Mouse (Mus musculus) midbrain, embryonic 10.5 days (tissue): ENCODE data around the gene Mip. TPM values are rescaled to one million over a fixed set of nuclear protein-coding genes. Genes with fewer than 3 reads are reported as not detected.
A peak's percentile ranks its signal among the peaks of the same experiment; 100 is the strongest.
"Not testable (repeated sequence)": the region's sequence is repeated elsewhere in the genome, so short reads cannot be mapped to it uniquely, and the experiment has no call there.

Experiments
- DNase-seq: peaks from one replicate; pipeline ENCODE4 v3.0.0-alpha.2; 2017; ENCODE audit warnings: low spot score
- H3K27ac ChIP-seq: fragments of 300-500 bp; sonication (generic); replicated peaks from 2 replicates; pipeline ENCODE4 v1.5.1; 2016; ENCODE audit warnings: mild to moderate bottlenecking
- H3K27me3 ChIP-seq: fragments of 300-500 bp; sonication (generic); 2 replicates; pipeline ENCODE4 v1.6.1; 2016; ENCODE audit warnings: low read depth, mild to moderate bottlenecking; ENCODE audit not compliant: poor library complexity, severe bottlenecking
- H3K36me3 ChIP-seq: fragments of 300-500 bp; sonication (generic); 2 replicates; pipeline ENCODE4 v1.6.1; 2016; ENCODE audit warnings: mild to moderate bottlenecking, moderate library complexity
- H3K4me1 ChIP-seq: fragments of 300-500 bp; sonication (generic); 2 replicates; pipeline ENCODE4 v1.6.1; 2016
- H3K4me3 ChIP-seq: fragments of 300-500 bp; sonication (generic); 2 replicates; pipeline ENCODE4 v1.5.1; 2016; ENCODE audit warnings: mild to moderate bottlenecking, moderate library complexity
- H3K9me3 ChIP-seq: fragments of 300-500 bp; sonication (generic); replicated peaks from 2 replicates; pipeline ENCODE4 v1.6.1; 2016; ENCODE audit warnings: mild to moderate bottlenecking
- WGBS: fragments of 180-500 bp; shearing (Covaris S2); methylation state at CpG from one replicate; pipeline ENCODE4 v1.1.7; 2016; 5-methylcytosine and 5-hydroxymethylcytosine counted together
- polyA plus RNA-seq: library from polyadenylated mRNA; unstranded; fragments of >200 nt; fragmentation: Nextera tagmentation; extraction: Ambion mirVana; gene quantifications from 2 replicates; pipeline ENCODE4 v1.2.1, GENCODE M21; 2016

The Mip gene
- polyA plus RNA-seq, 1 experiment from 2014 or later, result 0.21 TPM

DNA sequence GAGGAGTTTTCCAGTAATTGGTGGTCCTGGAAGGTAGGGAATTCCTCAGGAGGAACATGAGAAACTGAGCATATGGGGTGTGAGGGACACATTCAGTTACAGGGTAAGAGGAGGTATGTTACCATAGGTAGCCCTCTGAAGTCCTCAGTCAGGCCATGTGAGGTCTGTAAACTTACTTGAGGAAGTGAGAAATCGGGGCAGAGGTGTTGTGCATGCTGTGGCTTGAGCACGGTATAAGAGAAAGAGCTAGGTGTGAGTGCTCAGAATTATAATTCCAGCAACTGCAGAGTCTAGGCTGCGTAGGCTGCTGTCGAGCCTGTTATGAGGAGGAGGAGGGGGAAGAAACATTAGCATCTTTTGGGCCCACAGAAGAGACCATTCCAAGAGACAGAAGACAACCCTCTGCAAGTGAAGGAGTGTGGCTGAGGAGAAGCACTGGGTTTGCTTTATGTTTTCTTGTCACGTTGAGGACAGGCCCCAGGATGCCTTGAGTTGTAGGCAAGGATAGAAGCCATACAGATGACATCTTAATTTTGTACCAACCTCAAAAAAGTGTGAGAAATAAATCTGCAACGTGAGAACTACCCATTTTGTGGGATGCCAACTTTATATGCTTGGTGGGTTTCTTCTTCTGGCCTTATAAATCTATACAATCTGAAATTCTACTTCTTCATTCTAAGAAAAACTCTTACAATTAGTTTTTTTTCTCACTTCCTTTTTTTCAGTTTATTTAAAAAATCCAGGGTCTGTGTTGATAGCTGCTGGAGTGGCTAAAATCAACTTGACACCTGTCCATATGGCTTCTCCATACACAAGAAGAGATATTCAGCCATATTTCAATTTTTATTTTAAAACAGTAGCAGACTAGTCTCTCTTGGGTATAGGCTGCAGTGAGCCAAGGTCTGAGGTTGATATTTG lies 38.0 kb downstream of the Mip start:
- H3K4me1 ChIP-seq, result no peaks in the 10 kb centered on the region
- H3K4me3 ChIP-seq, result no peak overlapping the region
- DNase-seq, result no peak
- H3K27ac ChIP-seq, result no peak overlapping the region
- no peaks in the 10 kb centered on the region for H3K27me3 ChIP-seq
- no peaks in the 10 kb centered on the region for H3K9me3 ChIP-seq
- 84% methylated on average over 6 of the region's 6 CpGs for WGBS
- no peaks in the 10 kb centered on the region for H3K36me3 ChIP-seq

- no peak within 1 kb of the TSS for H3K4me3 ChIP-seq
- DNase-seq, result no peak
- H3K27me3 ChIP-seq, result peaks cover 8% of the 10 kb centered on the region
- WGBS, result 75% methylated on average over 6 of the region's 6 CpGs
- H3K27ac ChIP-seq, result no peak within 1 kb of the TSS
- no peaks in the 10 kb centered on the region for H3K36me3 ChIP-seq
- H3K9me3 ChIP-seq, result no peaks in the 10 kb centered on the region
- peaks cover 6% of the 10 kb centered on the region for H3K4me1 ChIP-seq
Measured at GRCm38 (mm10) chr10:128268371-128268770, 42.7 kb downstream of the Mip start, which contains the start of gene Apof. Gene Apof (plus strand): TSS chr10:128268671.

DNA sequence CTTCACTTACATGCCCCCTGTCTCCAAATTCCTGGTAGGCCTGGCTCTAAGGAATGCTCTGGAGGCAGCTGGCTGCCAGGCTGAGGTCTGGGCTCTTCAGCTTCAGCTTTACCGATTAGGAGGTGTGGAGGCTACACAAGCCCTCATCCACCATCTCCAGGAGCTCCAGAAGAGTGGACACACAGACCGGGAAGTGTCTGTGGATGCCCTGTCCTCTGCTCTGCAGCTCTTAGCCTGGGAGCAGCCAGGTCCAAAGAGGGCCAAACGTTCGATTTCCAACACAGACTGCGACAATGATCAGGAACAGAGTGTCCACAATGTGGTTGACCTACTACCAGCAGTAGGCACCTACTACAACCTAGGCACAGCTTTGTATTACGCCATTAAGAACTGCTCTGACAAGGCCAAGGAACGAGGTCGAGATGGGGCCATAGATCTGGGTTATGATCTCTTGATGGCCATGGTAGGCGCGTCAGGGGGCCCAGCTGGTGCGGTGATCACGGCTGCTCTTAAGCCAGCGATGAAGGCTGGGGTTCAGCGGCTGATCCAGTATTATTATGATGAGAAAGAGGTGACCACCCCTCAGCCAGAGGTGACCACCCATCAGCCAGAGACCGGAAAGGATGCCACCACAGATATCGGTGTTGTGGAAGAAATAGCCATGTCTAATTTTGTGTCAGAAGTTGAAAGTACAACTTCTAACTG lies 43.7 kb downstream of the Mip start:
- DNase-seq, result no peak
- Histone ChIP-seq H3K9me3 (no peaks in the 10 kb centered on the region), H3K27me3 (peaks cover 8% of the 10 kb centered on the region), H3K4me3 (no peak overlapping the region), H3K27ac (no peak overlapping the region), H3K36me3 (no peaks in the 10 kb centered on the region), H3K4me1 (peaks cover 6% of the 10 kb centered on the region)
- 92% methylated on average over 16 of the region's 16 CpGs for WGBS

- under 1% methylated on average over 43 of the region's 43 CpGs for WGBS
- Histone ChIP-seq H3K4me1 (peaks cover 6% of the 10 kb centered on the region), H3K27me3 (peaks cover 8% of the 10 kb centered on the region), H3K4me3 (peak within 1 kb of the TSS; percentile 71), H3K36me3 (no peaks in the 10 kb centered on the region), H3K9me3 (no peaks in the 10 kb centered on the region), H3K27ac (peak within 1 kb of the TSS; percentile 86)
- DNase-seq, result peak; percentile 97
Measured at GRCm38 (mm10) chr10:128270287-128270841, 44.7 kb downstream of the Mip start, which contains the start of gene Stat2. Gene Stat2 (plus strand): TSS chr10:128270559.

GRCm38 (mm10) chr10:128270866-128271265 lies 45.2 kb downstream of the Mip start:
- Histone ChIP-seq H3K27me3 (peaks cover 8% of the 10 kb centered on the region), H3K4me3 (peak overlapping the region; percentile 71), H3K36me3 (no peaks in the 10 kb centered on the region), H3K4me1 (peaks cover 6% of the 10 kb centered on the region), H3K9me3 (no peaks in the 10 kb centered on the region), H3K27ac (peak overlapping the region; percentile 86)
- no peak for DNase-seq
- WGBS, result 43% methylated on average over 7 of the region's 7 CpGs

DNA sequence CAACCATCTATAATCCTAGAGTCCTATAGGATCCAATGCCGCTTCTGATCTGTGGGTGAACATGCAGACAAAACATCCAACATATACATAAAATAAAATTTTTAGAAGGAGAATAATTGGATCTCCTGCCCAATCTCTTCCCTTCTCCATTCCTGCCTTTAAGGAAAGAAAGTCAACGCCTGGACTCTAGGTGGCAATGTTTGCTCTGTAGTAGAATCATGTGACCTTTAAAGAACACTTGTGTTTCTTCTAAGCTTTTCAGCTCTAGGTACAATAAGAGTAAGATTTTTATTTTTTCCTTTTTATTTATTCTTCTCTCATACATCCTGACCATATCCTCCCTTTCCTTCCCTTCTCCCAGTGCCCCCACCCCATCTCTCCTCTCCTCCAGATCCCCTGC lies 46.2 kb downstream of the Mip start:
- Histone ChIP-seq H3K27ac (no peak overlapping the region), H3K9me3 (no peaks in the 10 kb centered on the region), H3K4me1 (peaks cover 6% of the 10 kb centered on the region), H3K4me3 (no peak overlapping the region), H3K27me3 (peaks cover 8% of the 10 kb centered on the region), H3K36me3 (peaks cover 6% of the 10 kb centered on the region)
- no peak for DNase-seq
- WGBS, result 71% methylated on average over 2 of the region's 2 CpGs

DNA sequence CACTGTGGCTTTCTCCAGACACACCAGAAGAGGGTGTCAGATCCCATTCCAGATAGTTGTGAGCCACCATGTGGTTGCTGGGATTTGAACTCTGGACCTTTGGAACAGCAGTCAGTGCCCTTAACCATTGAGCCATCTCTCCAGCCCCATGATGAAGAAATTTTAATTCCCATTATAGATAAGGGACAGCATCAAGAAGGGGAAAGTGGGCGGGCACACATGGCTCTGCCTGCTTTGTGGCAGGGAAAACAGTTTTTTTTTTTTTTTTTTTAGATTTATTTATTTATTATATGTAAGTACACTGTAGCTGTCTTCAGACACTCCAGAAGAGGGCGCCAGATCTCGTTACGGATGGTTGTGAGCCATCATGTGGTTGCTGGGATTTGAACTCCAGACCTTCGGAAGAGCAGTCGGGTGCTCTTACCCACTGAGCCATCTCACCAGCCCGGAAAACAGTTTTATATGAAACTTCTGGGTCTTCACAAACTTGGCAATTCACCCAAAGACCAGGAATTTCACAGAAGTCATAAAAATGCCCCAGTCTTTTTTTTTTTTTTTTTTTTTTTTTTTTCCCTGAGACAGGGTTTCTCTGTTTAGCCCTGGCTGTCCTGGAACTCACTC lies 47.3 kb downstream of the Mip start:
- not testable (repeated sequence) for H3K4me1 ChIP-seq, H3K4me3 ChIP-seq, DNase-seq, H3K27me3 ChIP-seq, H3K27ac ChIP-seq, H3K9me3 ChIP-seq
- WGBS, result 90% methylated on average over 6 of the region's 7 CpGs
- H3K36me3 ChIP-seq, result peaks cover 15% of the 10 kb centered on the region

- WGBS, result 87% methylated on average over 1 of the region's 1 CpGs
Measured at GRCm38 (mm10) chr10:128275374-128275773, 49.7 kb downstream of the Mip start.

GRCm38 (mm10) chr10:128278158-128278557 lies 52.5 kb downstream of the Mip start:
- no peak overlapping the region for H3K27ac ChIP-seq
- H3K4me1 ChIP-seq, result no peaks in the 10 kb centered on the region
- peaks cover 65% of the 10 kb centered on the region for H3K36me3 ChIP-seq
- no peaks in the 10 kb centered on the region for H3K27me3 ChIP-seq
- no peak for DNase-seq
- 56% methylated on average over 6 of the region's 6 CpGs for WGBS
- H3K4me3 ChIP-seq, result no peak overlapping the region
- H3K9me3 ChIP-seq, result no peaks in the 10 kb centered on the region

More at GRCm38 (mm10) chr10:128275374-128275773, 49.7 kb downstream of the Mip start:
- not testable (repeated sequence) for H3K27me3 ChIP-seq, H3K4me3 ChIP-seq, H3K9me3 ChIP-seq, H3K4me1 ChIP-seq, H3K27ac ChIP-seq, DNase-seq
- peaks cover 37% of the 10 kb centered on the region for H3K36me3 ChIP-seq

GRCm38 (mm10) chr10:128280943-128281342 lies 55.3 kb downstream of the Mip start:
- H3K9me3 ChIP-seq, result no peaks in the 10 kb centered on the region
- no peaks in the 10 kb centered on the region for H3K4me1 ChIP-seq
- no peak overlapping the region for H3K27ac ChIP-seq
- H3K36me3 ChIP-seq, result peaks cover 90% of the 10 kb centered on the region
- DNase-seq, result no peak
- H3K4me3 ChIP-seq, result no peak overlapping the region
- 87% methylated on average over 6 of the region's 6 CpGs for WGBS
- H3K27me3 ChIP-seq, result no peaks in the 10 kb centered on the region
